Mouse (Mus musculus) thymus, adult 2 months (tissue): ENCODE measurements around the gene Dst. TPM values are rescaled to one million over a fixed set of nuclear protein-coding genes. Genes with fewer than 3 reads are reported as not detected.

Experiments
- DNase-seq: peaks from one replicate; pipeline ENCODE4 v3.0.0; 2021
- H3K27ac ChIP-seq: fragments of 200-500 bp; 2 replicates; pipeline ENCODE4 v1.5.1; 2012; ENCODE audit warnings: low read length, control low read depth; ENCODE audit not compliant: control insufficient read depth, insufficient read depth
- H3K27me3 ChIP-seq: fragments of 200-500 bp; 2 replicates; pipeline ENCODE4 v1.6.1; 2012; ENCODE audit warnings: mild to moderate bottlenecking, low read length, moderate library complexity, mixed read lengths; ENCODE audit not compliant: control insufficient read depth, insufficient read depth
- H3K36me3 ChIP-seq: fragments of 200-500 bp; 2 replicates; pipeline ENCODE4 v1.6.1; 2012; ENCODE audit warnings: mild to moderate bottlenecking, low read length, moderate library complexity; ENCODE audit not compliant: control insufficient read depth, insufficient read depth
- H3K4me1 ChIP-seq: fragments of 200-500 bp; replicated peaks from 2 replicates; pipeline ENCODE4 v1.6.1; 2012; ENCODE audit warnings: low read length; ENCODE audit not compliant: control insufficient read depth, insufficient read depth
- H3K4me3 ChIP-seq: fragments of 200-500 bp; 2 replicates; pipeline ENCODE4 v1.5.1; 2012; ENCODE audit warnings: mild to moderate bottlenecking, low read length, control low read depth, moderate library complexity; ENCODE audit not compliant: control insufficient read depth, insufficient read depth
- CTCF ChIP-seq: fragments of 200-500 bp; IDR thresholded peaks from 2 replicates; pipeline ENCODE4 v1.5.1; 2012; ENCODE audit warnings: mild to moderate bottlenecking, control low read depth, low read length, moderate library complexity, borderline replicate concordance; ENCODE audit not compliant: control insufficient read depth, poor library complexity, insufficient read depth; ENCODE audit errors: extremely low read depth
- POLR2A ChIP-seq: fragments of 200-500 bp; IDR thresholded peaks from 2 replicates; pipeline ENCODE4 v1.6.1; 2012; ENCODE audit warnings: mild to moderate bottlenecking, low read length, control low read depth, moderate library complexity; ENCODE audit not compliant: control insufficient read depth, poor library complexity, insufficient read depth; ENCODE audit errors: extremely low read depth
- WGBS: fragments of 180-500 bp; shearing (Covaris S2); methylation state at CpG from one replicate; pipeline ENCODE4 v1.1.7; 2018; 5-methylcytosine and 5-hydroxymethylcytosine counted together
- polyA plus RNA-seq: library from polyadenylated mRNA; depleted of rRNA; stranded (reverse); fragments of >200 nt; gene quantifications from 2 replicates; pipeline ENCODE4 v1.2.3, GENCODE M21; 2012

The Dst gene
- polyA plus RNA-seq, 1 experiment: 24.2 TPM

GRCm38 (mm10) chr1:33900175-33900574, 7.8 kb upstream of the Dst start:
- Histone ChIP-seq H3K27me3 (no peaks in the 10 kb centered on the region), H3K27ac (no peak overlapping the region), H3K4me1 (no peaks in the 10 kb centered on the region), H3K4me3 (no peak overlapping the region), H3K36me3 (no peaks in the 10 kb centered on the region)
- WGBS: 78% methylated on average over 8 of the region's 8 CpGs
- no peak for DNase-seq
- TF ChIP-seq CTCF: no peak
- TF ChIP-seq POLR2A: no peak

- TF ChIP-seq POLR2A (no peak), CTCF (no peak)
- 11% methylated on average over 9 of the region's 9 CpGs for WGBS
- H3K4me3 ChIP-seq: no peak overlapping the region
Measured at GRCm38 (mm10) chr1:33903587-33903986, 4.4 kb upstream of the Dst start.

GRCm38 (mm10) chr1:33906216-33906615, 1.8 kb upstream of the Dst start:
- H3K27me3 ChIP-seq: peaks cover 9% of the 10 kb centered on the region; the same call in 1 of the 2 replicates
- DNase-seq: no peak
- H3K27ac ChIP-seq: no peak overlapping the region
- H3K36me3 ChIP-seq: no peaks in the 10 kb centered on the region
- H3K4me3 ChIP-seq: no peak overlapping the region
- no peak for TF ChIP-seq POLR2A
- 33% methylated on average over 10 of the region's 10 CpGs for WGBS
- peaks cover 13% of the 10 kb centered on the region for H3K4me1 ChIP-seq

More at GRCm38 (mm10) chr1:33903587-33903986, 4.4 kb upstream of the Dst start:
- peaks cover 10% of the 10 kb centered on the region for H3K4me1 ChIP-seq
- H3K27me3 ChIP-seq: peaks cover 9% of the 10 kb centered on the region; the same call in 1 of the 2 replicates
- H3K36me3 ChIP-seq: no peaks in the 10 kb centered on the region
- DNase-seq: no peak
- no peak overlapping the region for H3K27ac ChIP-seq

- no peak overlapping the region for H3K27ac ChIP-seq
- DNase-seq: no peak
Measured at GRCm38 (mm10) chr1:33906927-33907326, 1.1 kb upstream of the Dst start.

GRCm38 (mm10) chr1:33907421-33908190, 419 bp upstream of the Dst start, which contains the start of gene Bend6:
Bend6 (minus strand) TSS chr1:33907816.
- 3% methylated on average over 108 of the region's 110 CpGs for WGBS
- Histone ChIP-seq H3K27ac (no peak within 1 kb of the TSS), H3K4me3 (peak within 1 kb of the TSS; percentile 38), H3K27me3 (peaks cover 9% of the 10 kb centered on the region; the same call in 1 of the 2 replicates), H3K4me1 (peaks cover 13% of the 10 kb centered on the region), H3K36me3 (no peaks in the 10 kb centered on the region)
- no peak for TF ChIP-seq CTCF
- TF ChIP-seq POLR2A: no peak
- DNase-seq: peak; percentile 69

More at GRCm38 (mm10) chr1:33906927-33907326, 1.1 kb upstream of the Dst start:
- no peak overlapping the region for H3K4me3 ChIP-seq
- no peak for TF ChIP-seq CTCF
- TF ChIP-seq POLR2A: no peak
- peaks cover 9% of the 10 kb centered on the region; the same call in 1 of the 2 replicates for H3K27me3 ChIP-seq
- no peaks in the 10 kb centered on the region for H3K36me3 ChIP-seq
- peaks cover 13% of the 10 kb centered on the region for H3K4me1 ChIP-seq
- WGBS: 5% methylated on average over 20 of the region's 20 CpGs

GRCm38 (mm10) chr1:33911589-33911988, 3.6 kb downstream of the Dst start:
- peaks cover 6% of the 10 kb centered on the region; the same call in 1 of the 2 replicates for H3K27me3 ChIP-seq
- DNase-seq: no peak
- WGBS: 90% methylated on average over 8 of the region's 8 CpGs
- H3K4me1 ChIP-seq: peaks cover 13% of the 10 kb centered on the region
- H3K4me3 ChIP-seq: no peak overlapping the region
- no peaks in the 10 kb centered on the region for H3K36me3 ChIP-seq
- no peak overlapping the region for H3K27ac ChIP-seq
- no peak for TF ChIP-seq POLR2A
- no peak for TF ChIP-seq CTCF
